Comparison of ENCODE assay signal across 12 mouse cellular contexts in the genomic region with DNA sequence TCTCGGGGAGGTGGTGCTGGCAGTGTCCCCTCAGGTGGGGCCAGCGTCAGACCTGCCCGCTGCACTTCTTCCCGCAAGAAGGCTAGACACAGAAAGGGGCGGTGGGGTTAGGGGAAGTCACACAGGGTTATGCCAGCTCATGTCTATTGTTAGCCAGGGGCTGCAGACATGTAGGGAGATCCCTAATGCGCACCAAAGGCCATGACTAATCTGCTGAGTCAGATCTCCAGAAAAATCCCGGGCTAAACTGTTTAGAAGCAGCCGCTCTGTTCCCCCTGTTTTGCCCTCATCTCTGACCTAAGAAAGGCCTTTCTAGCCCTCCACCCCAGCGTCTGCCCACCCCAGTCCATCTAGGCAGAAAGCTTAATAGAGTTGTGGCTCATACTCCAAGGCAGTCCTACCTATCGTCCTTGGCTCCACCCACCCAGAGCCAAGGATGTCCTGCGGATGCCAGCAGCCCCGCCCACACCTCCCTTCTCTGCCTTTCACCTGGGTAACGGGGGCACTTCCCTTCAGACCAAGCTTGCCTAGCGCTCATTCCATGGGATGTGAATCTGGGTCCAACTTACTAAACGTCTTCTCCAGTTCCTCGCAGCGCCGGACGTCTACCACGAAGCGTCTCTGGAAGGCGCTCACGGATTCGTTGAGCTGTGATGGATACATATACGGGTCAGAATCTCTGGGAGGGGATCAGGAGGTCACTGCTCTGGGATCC. TPM values are rescaled to one million over a fixed set of nuclear protein-coding genes. Genes with fewer than 3 reads are reported as not detected.
DNase-seq lines count a peak whose midpoint lies in the region; ATAC-seq and TF ChIP-seq lines count a peak whose summit lies in the region.
"Had no signal": no experiment of that assay in that cellular context is flagged by ENCODE, and none has a peak within 500 bp of the region (broad histone marks: within the 10 kb centered on the region; RNA-seq: fewer than 3 reads in every experiment).

No protein-coding gene starts in this region.

- intact Hi-C loops in heart, adult 2 months (cut with DNase I) = no loop called here
- intact Hi-C loops in heart, postnatal 10 days (cut with DNase I) = no loop called here

- no peak for ATAC-seq in kidney, postnatal 0 days (replicated peaks; ENCODE audit: low FRiP score, low read depth)
- ATAC-seq in embryonic facial prominence, embryonic 13.5 days (ENCODE audit: insufficient number of reproducible peaks, insufficient read depth, low FRiP score, low TSS enrichment, low read depth) = no peak
- ATAC-seq: Patski had no signal

- no peak for TF ChIP-seq EP300 in heart, adult 2 months (IDR thresholded peaks at IDR 0.05; ENCODE audit: insufficient read depth, low read depth, low read length)

- DNase-seq in heart, adult 2 months = no peak
- DNase-seq in heart, postnatal 10 days = no peak
- no peak for DNase-seq in kidney, postnatal 0 days (ENCODE audit: low spot score)
- no peak for DNase-seq in kidney, adult 18-20 months
- DNase-seq in layer of hippocampus, postnatal 25 days (ENCODE audit: extremely low spot score in 1 of 2, low spot score in 1 of 2) = no peak
- DNase-seq in urinary bladder, postnatal 25 days (ENCODE audit: low spot score) = no peak
- DNase-seq: adrenal gland, postnatal 10 days; kidney, adult 2 months had no signal

- 0 out of 2 replicates have a peak, but pooled peaks cover 1% of the 10 kb centered on the region for H3K79me2 ChIP-seq in heart, adult 2 months (replicated peaks; ENCODE audit: control insufficient read depth, insufficient read depth, low read length)

- no peak overlapping the region for H3K9ac ChIP-seq in heart, adult 2 months (ENCODE audit: low read depth, low read length)
- no peak overlapping the region for H3K9ac ChIP-seq in kidney, postnatal 0 days (ENCODE audit: low read depth, low read length)
- H3K9ac ChIP-seq in embryonic facial prominence, embryonic 13.5 days = 0 out of 2 replicates have a peak overlapping the region, but pooled peaks have one; percentile 33
- H3K9ac ChIP-seq: limb, embryonic 15.5 days had no signal

- no peak for TF ChIP-seq POLR2A in heart, adult 2 months (IDR thresholded peaks at IDR 0.05; ENCODE audit: insufficient read depth, low read depth, low read length)

- H3K4me1 ChIP-seq in heart, adult 2 months (ENCODE audit: control insufficient read depth, insufficient read depth, low read length) = peaks cover 3% of the 10 kb centered on the region; the same call in 1 of the 2 replicates
- H3K4me1 ChIP-seq in kidney, postnatal 0 days (replicated peaks; ENCODE audit: insufficient read depth, low read length) = peaks cover 25% of the 10 kb centered on the region
- H3K4me1 ChIP-seq in E14TG2a.4 (replicated peaks; ENCODE audit: low read depth, low read length) = peaks cover 65% of the 10 kb centered on the region
- H3K4me1 ChIP-seq in embryonic facial prominence, embryonic 13.5 days = peaks cover 40% of the 10 kb centered on the region

- TF ChIP-seq CTCF in heart, adult 2 months (IDR thresholded peaks at IDR 0.05) = no peak
- TF ChIP-seq CTCF in kidney, postnatal 0 days (IDR thresholded peaks at IDR 0.05; ENCODE audit: low read depth) = no peak
- no peak for TF ChIP-seq CTCF in E14TG2a.4 (conservative IDR thresholded peaks at IDR 0.05; ENCODE audit: low read length)

- H3K4me3 ChIP-seq in heart, adult 2 months = no peak overlapping the region
- H3K4me3 ChIP-seq in kidney, postnatal 0 days (replicated peaks; ENCODE audit: low read depth, low read length) = no peak overlapping the region
- H3K4me3 ChIP-seq in E14TG2a.4 (replicated peaks; ENCODE audit: low read length) = peak overlapping the region; percentile 75
- no peak overlapping the region for H3K4me3 ChIP-seq in embryonic facial prominence, embryonic 13.5 days
- H3K4me3 ChIP-seq: limb, embryonic 15.5 days had no signal

- H3K36me3 ChIP-seq in heart, adult 2 months (ENCODE audit: control insufficient read depth, insufficient read depth, low read length) = no peaks in the 10 kb centered on the region
- H3K36me3 ChIP-seq in kidney, postnatal 0 days (ENCODE audit: insufficient read depth, low read length) = peaks cover 39% of the 10 kb centered on the region
- peaks cover 33% of the 10 kb centered on the region for H3K36me3 ChIP-seq in E14TG2a.4 (ENCODE audit: insufficient read depth, low read length)
- peaks cover 51% of the 10 kb centered on the region for H3K36me3 ChIP-seq in embryonic facial prominence, embryonic 13.5 days

- peak overlapping the region; percentile 84 for H3K4me2 ChIP-seq in kidney, postnatal 0 days (ENCODE audit: low read length)
- H3K4me2 ChIP-seq in embryonic facial prominence, embryonic 13.5 days = peak overlapping the region; percentile 11; the same call in 1 of the 2 replicates
- H3K4me2 ChIP-seq: limb, embryonic 15.5 days had no signal

- 83% methylated on average over 25 of the region's 25 CpGs for WGBS in heart, adult 2 months
- 73% methylated on average over 25 of the region's 25 CpGs for WGBS in kidney, postnatal 0 days
- WGBS in embryonic facial prominence, embryonic 13.5 days = 66% methylated on average over 25 of the region's 25 CpGs

- H3K9me3 ChIP-seq in kidney, postnatal 0 days (replicated peaks; ENCODE audit: low read length) = no peaks in the 10 kb centered on the region
- H3K9me3 ChIP-seq in E14TG2a.4 (ENCODE audit: low read length) = no peaks in the 10 kb centered on the region
- no peaks in the 10 kb centered on the region for H3K9me3 ChIP-seq in embryonic facial prominence, embryonic 13.5 days
- H3K9me3 ChIP-seq: limb, embryonic 15.5 days had no signal

- H3K27me3 ChIP-seq in heart, adult 2 months (ENCODE audit: control insufficient read depth, insufficient read depth, low read length) = no peaks in the 10 kb centered on the region
- no peaks in the 10 kb centered on the region for H3K27me3 ChIP-seq in kidney, postnatal 0 days (ENCODE audit: insufficient read depth, low read length)
- H3K27me3 ChIP-seq in E14TG2a.4 (ENCODE audit: insufficient read depth, low read length) = peaks cover 30% of the 10 kb centered on the region
- no peaks in the 10 kb centered on the region for H3K27me3 ChIP-seq in embryonic facial prominence, embryonic 13.5 days
- H3K27me3 ChIP-seq: limb, embryonic 15.5 days; Patski had no signal

- H3K27ac ChIP-seq in heart, adult 2 months = peak overlapping the region; percentile 83
- H3K27ac ChIP-seq in kidney, postnatal 0 days = no peak overlapping the region
- H3K27ac ChIP-seq in embryonic facial prominence, embryonic 13.5 days = 0 out of 2 replicates have a peak overlapping the region, but pooled peaks have one; percentile 16
- H3K27ac ChIP-seq: limb, embryonic 15.5 days had no signal

RNA-seq across cellular contexts. Expression of a gene that starts 3.1 kb away (rescaled TPM):
- total RNA-seq in heart, adult 2 months (2021) = 10 to 100 TPM in 1 of 2 experiments, 1 to 10 TPM in 1; 7.4 to 12.4 TPM
- 47.7 and 50.5 TPM in 2 replicates for polyA plus RNA-seq in heart, adult 2 months (2012; rRNA removed)
- total RNA-seq in heart, postnatal 10 days (2021) = 10 to 100 TPM; 15.7 to 16.2 TPM
- polyA plus RNA-seq in kidney, postnatal 0 days (2015; fragmentation: Nextera tagmentation; extraction: Ambion mirVana) = 31.4 and 33.0 TPM in 2 replicates
- 53.7 and 58.0 TPM in 2 replicates for polyA plus RNA-seq in embryonic facial prominence, embryonic 13.5 days (2015; fragmentation: Nextera tagmentation; extraction: Ambion mirVana)
- 10 to 100 TPM; 17.3 to 21.5 TPM for total RNA-seq in layer of hippocampus, postnatal 25 days (2021)

RNA-seq across cellular contexts. Expression of a gene that starts 8.8 kb away (rescaled TPM):
- 100 to 1,000 TPM; 438 to 511 TPM for total RNA-seq in heart, adult 2 months (2021)
- polyA plus RNA-seq in heart, adult 2 months (2012; rRNA removed) = 761 and 809 TPM in 2 replicates
- 100 to 1,000 TPM; 358 to 371 TPM for total RNA-seq in heart, postnatal 10 days (2021)
- polyA plus RNA-seq in kidney, postnatal 0 days (2015; fragmentation: Nextera tagmentation; extraction: Ambion mirVana) = 417 and 423 TPM in 2 replicates
- polyA plus RNA-seq in embryonic facial prominence, embryonic 13.5 days (2015; fragmentation: Nextera tagmentation; extraction: Ambion mirVana) = 258 and 278 TPM in 2 replicates
- total RNA-seq in layer of hippocampus, postnatal 25 days (2021) = 100 to 1,000 TPM; 134 to 151 TPM

RNA-seq across cellular contexts. Expression of a gene that starts 25.8 kb away (rescaled TPM):
- 1 to 10 TPM; 1.6 to 1.7 TPM for total RNA-seq in heart, adult 2 months (2021)
- polyA plus RNA-seq in heart, adult 2 months (2012; rRNA removed) = 3.1 and 4.8 TPM in 2 replicates
- total RNA-seq in heart, postnatal 10 days (2021) = 1 to 10 TPM; 2.6 to 2.7 TPM
- 3.8 and 3.9 TPM in 2 replicates for polyA plus RNA-seq in kidney, postnatal 0 days (2015; fragmentation: Nextera tagmentation; extraction: Ambion mirVana)
- polyA plus RNA-seq in embryonic facial prominence, embryonic 13.5 days (2015; fragmentation: Nextera tagmentation; extraction: Ambion mirVana) = 1.6 and 1.7 TPM in 2 replicates
- 1 to 10 TPM; 3.5 to 4.4 TPM for total RNA-seq in layer of hippocampus, postnatal 25 days (2021)

RNA-seq across cellular contexts. Expression of a gene that starts 31.2 kb away (rescaled TPM):
- 10 to 100 TPM; 17.5 to 18.3 TPM for total RNA-seq in heart, adult 2 months (2021)
- polyA plus RNA-seq in heart, adult 2 months (2012; rRNA removed) = 38.1 and 45.5 TPM in 2 replicates
- total RNA-seq in heart, postnatal 10 days (2021) = 10 to 100 TPM; 19.7 to 24.5 TPM
- polyA plus RNA-seq in kidney, postnatal 0 days (2015; fragmentation: Nextera tagmentation; extraction: Ambion mirVana) = 24.2 and 25.5 TPM in 2 replicates
- polyA plus RNA-seq in embryonic facial prominence, embryonic 13.5 days (2015; fragmentation: Nextera tagmentation; extraction: Ambion mirVana) = 15.8 and 16.6 TPM in 2 replicates
- 10 to 100 TPM; 16.7 to 20.6 TPM for total RNA-seq in layer of hippocampus, postnatal 25 days (2021)
- polyA plus RNA-seq: Patski had no signal

RNA-seq across cellular contexts. Expression of a gene that starts 52.2 kb away (rescaled TPM):
- 10 to 100 TPM; 10.7 to 12.5 TPM for total RNA-seq in heart, adult 2 months (2021)
- 9.5 and 14.1 TPM in 2 replicates for polyA plus RNA-seq in heart, adult 2 months (2012; rRNA removed)
- 10 to 100 TPM; 12.1 to 17.8 TPM for total RNA-seq in heart, postnatal 10 days (2021)
- 53.0 and 54.7 TPM in 2 replicates for polyA plus RNA-seq in kidney, postnatal 0 days (2015; fragmentation: Nextera tagmentation; extraction: Ambion mirVana)
- 54.8 and 56.5 TPM in 2 replicates for polyA plus RNA-seq in embryonic facial prominence, embryonic 13.5 days (2015; fragmentation: Nextera tagmentation; extraction: Ambion mirVana)
- 10 to 100 TPM; 78.4 to 97.2 TPM for total RNA-seq in layer of hippocampus, postnatal 25 days (2021)
